Mouse (Mus musculus) gastrocnemius, postnatal 36 days (tissue): Measurements from ENCODE around the gene Vcan. TPM values are rescaled to one million over a fixed set of nuclear protein-coding genes. Genes with fewer than 3 reads are reported as not detected.
A peak's percentile ranks its signal among the peaks of the same experiment; 100 is the strongest.
"Not testable (repeated sequence)": the region's sequence is repeated elsewhere in the genome, so short reads cannot be mapped to it uniquely, and the experiment has no call there.

Experiments
- DNase-seq, 2 experiments: peaks; one replicate each; pipeline ENCODE4 v3.0.0; 2022
- intact Hi-C: fragments of 180-260 bp; cut with DNase I; formaldehyde crosslinking; loops from one replicate; pipeline ENCODE4 v1.15.1; 2025
- long read RNA-seq, 2 experiments: library from polyadenylated mRNA; stranded (forward); transcript quantifications; one replicate each; pipeline ENCODE4 v2.0.0; 2021
- total RNA-seq, 2 experiments: library from RNA; stranded (reverse); gene quantifications; 2 replicates each; pipeline ENCODE4 v1.2.3; 2021

The Vcan gene
- total RNA-seq = 1 to 10 TPM; 3.9 to 6.9 TPM
- long read RNA-seq, experiment 1 = 0 reads
- long read RNA-seq, experiment 2, partial matches to known transcripts = 1 of 2 reads
- long read RNA-seq, experiment 2, other reads (novel, unspliced or antisense) = 0 of 2 reads

GRCm38 (mm10) chr13:89741766-89742685 lies at the start of gene Vcan:
TSS of gene Vcan (minus strand) at chr13:89742509.
- DNase-seq = peak; percentile 6 to 28
- intact Hi-C loops = no loop called here

GRCm38 (mm10) chr13:89791475-89791874 lies 49.2 kb upstream of the Vcan start:
- intact Hi-C loops = no loop called here
- no peak for DNase-seq

GRCm38 (mm10) chr13:89782886-89783285 lies 40.6 kb upstream of the Vcan start:
- DNase-seq = no peak
- intact Hi-C loops = no loop called here

- intact Hi-C loops = no loop called here
- no peak for DNase-seq
These were observed 38.0 kb upstream of the Vcan start for GRCm38 (mm10) chr13:89780276-89780675.

GRCm38 (mm10) chr13:89779208-89779911 lies 37.1 kb upstream of the Vcan start:
- peak in 1 of 2 experiments; percentile 25 for DNase-seq
- intact Hi-C loops = loop anchor here (2.0 kb wide), 2 partner anchors 1063 to 1107 kb away; no protein-coding TSS in a partner anchor

- no peak for DNase-seq
- intact Hi-C loops = loop anchor here (2.0 kb wide), 2 partner anchors 1065 to 1109 kb away; no protein-coding TSS in a partner anchor
These were observed 35.5 kb upstream of the Vcan start for GRCm38 (mm10) chr13:89777764-89778163.

- intact Hi-C loops = no loop called here
- DNase-seq = no peak
These were observed 34.8 kb upstream of the Vcan start for GRCm38 (mm10) chr13:89777146-89777545.

- DNase-seq = no peak
- intact Hi-C loops = no loop called here
These were observed 24.2 kb upstream of the Vcan start for GRCm38 (mm10) chr13:89766551-89766950.

- intact Hi-C loops = no loop called here
- DNase-seq = no peak
These were observed 23.7 kb upstream of the Vcan start for GRCm38 (mm10) chr13:89765966-89766365.

GRCm38 (mm10) chr13:89762339-89762738 lies 20.0 kb upstream of the Vcan start:
- no peak for DNase-seq
- intact Hi-C loops = no loop called here

GRCm38 (mm10) chr13:89756347-89756746 lies 14.0 kb upstream of the Vcan start:
- no peak for DNase-seq
- intact Hi-C loops = no loop called here

GRCm38 (mm10) chr13:89750562-89750961 lies 8.3 kb upstream of the Vcan start:
- intact Hi-C loops, DNase-seq: not testable (repeated sequence)

- DNase-seq = no peak
- intact Hi-C loops = no loop called here
These were observed 892 bp upstream of the Vcan start for GRCm38 (mm10) chr13:89743201-89743600.

- no peak for DNase-seq
- intact Hi-C loops = no loop called here
These were observed 434 bp upstream of the Vcan start for GRCm38 (mm10) chr13:89742686-89743200.

- no peak for DNase-seq
- intact Hi-C loops = no loop called here
These were observed 1.2 kb downstream of the Vcan start for GRCm38 (mm10) chr13:89741116-89741551.

- peak; percentile 35 to 41 for DNase-seq
- intact Hi-C loops = no loop called here
These were observed 1.8 kb downstream of the Vcan start for GRCm38 (mm10) chr13:89740243-89741115.

- intact Hi-C loops = no loop called here
- DNase-seq = no peak
These were observed 2.5 kb downstream of the Vcan start for GRCm38 (mm10) chr13:89739696-89740242.

- DNase-seq = peak; percentile 77 to 89
- intact Hi-C loops = no loop called here
These were observed 3.3 kb downstream of the Vcan start for GRCm38 (mm10) chr13:89738776-89739695.

- intact Hi-C loops = no loop called here
- no peak for DNase-seq
These were observed 4.0 kb downstream of the Vcan start for GRCm38 (mm10) chr13:89738275-89738674.
